Mouse (Mus musculus) limb, embryonic 12.5 days (tissue): Measurements from ENCODE around the gene Det1. TPM values are rescaled to one million over a fixed set of nuclear protein-coding genes. Genes with fewer than 3 reads are reported as not detected.

ENCODE experiments used
- ATAC-seq: fragments of 200-750 bp; cut with Nextera tagmentation; 2 replicates; pipeline ENCODE4 v1.8.0; 2017; ENCODE audit warnings: low read depth, moderate TSS enrichment; ENCODE audit not compliant: insufficient number of reproducible peaks, insufficient read depth, low FRiP score, low TSS enrichment
- H3K27ac ChIP-seq: fragments of 300-500 bp; sonication (generic); 2 replicates; pipeline ENCODE4 v1.5.1; 2016; ENCODE audit warnings: mild to moderate bottlenecking, moderate library complexity
- H3K27me3 ChIP-seq: fragments of 300-500 bp; sonication (generic); 2 replicates; pipeline ENCODE4 v1.6.1; 2016; ENCODE audit warnings: mild to moderate bottlenecking, moderate library complexity
- H3K36me3 ChIP-seq: fragments of 300-500 bp; sonication (generic); 2 replicates; pipeline ENCODE4 v1.6.1; 2016; ENCODE audit warnings: mild to moderate bottlenecking, moderate library complexity
- H3K4me1 ChIP-seq: fragments of 300-500 bp; sonication (generic); replicated peaks from 2 replicates; pipeline ENCODE4 v1.6.1; 2016
- H3K4me2 ChIP-seq: fragments of 300-500 bp; sonication (generic); 2 replicates; pipeline ENCODE4 v1.6.1; 2016; ENCODE audit warnings: mild to moderate bottlenecking, moderate library complexity
- H3K4me3 ChIP-seq: fragments of 300-500 bp; sonication (generic); replicated peaks from 2 replicates; pipeline ENCODE4 v1.5.1; 2016; ENCODE audit warnings: mild to moderate bottlenecking
- H3K9ac ChIP-seq: fragments of 300-500 bp; sonication (generic); replicated peaks from 2 replicates; pipeline ENCODE4 v1.6.1; 2016; ENCODE audit warnings: mild to moderate bottlenecking, moderate library complexity
- H3K9me3 ChIP-seq: fragments of 300-500 bp; sonication (generic); 2 replicates; pipeline ENCODE4 v1.6.1; 2016; ENCODE audit warnings: mild to moderate bottlenecking, moderate library complexity
- WGBS: fragments of 180-500 bp; shearing (Covaris S2); methylation state at CpG from one replicate; pipeline ENCODE4 v1.1.7; 2016; 5-methylcytosine and 5-hydroxymethylcytosine counted together
- polyA plus RNA-seq: library from polyadenylated mRNA; unstranded; fragments of >200 nt; fragmentation: Nextera tagmentation; extraction: Ambion mirVana; gene quantifications from 2 replicates; pipeline ENCODE4 v1.2.1, GENCODE M21; 2016

Gene Det1
- polyA plus RNA-seq, 1 experiment from 2014 or later, result 23.9 TPM

DNA sequence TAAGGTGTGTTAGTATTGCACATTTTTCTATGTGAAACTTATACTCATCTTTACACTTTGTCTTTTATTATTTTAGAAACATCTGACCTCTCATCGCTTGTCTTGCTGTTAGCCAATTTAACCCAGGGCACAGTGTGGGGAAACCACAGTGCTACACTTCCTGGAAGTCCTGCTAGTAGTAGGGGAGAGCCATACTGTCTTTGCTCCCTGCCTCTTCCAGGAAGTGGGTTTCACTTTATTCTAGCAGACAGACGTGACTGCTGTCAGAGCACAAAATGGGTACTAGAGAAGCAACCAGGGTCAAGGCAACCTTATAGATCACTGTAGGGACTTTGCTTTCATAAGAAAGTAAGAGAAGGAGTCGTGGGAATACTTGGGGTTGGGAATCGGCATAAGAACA lies 7.0 kb upstream of the Det1 start:
- Histone ChIP-seq H3K4me2 (no peak overlapping the region), H3K9ac (no peak overlapping the region), H3K27ac (no peak overlapping the region), H3K27me3 (peaks cover 4% of the 10 kb centered on the region; the same call in 1 of the 2 replicates), H3K36me3 (no peaks in the 10 kb centered on the region), H3K4me3 (no peak overlapping the region), H3K4me1 (no peaks in the 10 kb centered on the region), H3K9me3 (no peaks in the 10 kb centered on the region)
- no peak for ATAC-seq
- WGBS, result 76% methylated on average over 4 of the region's 4 CpGs

DNA sequence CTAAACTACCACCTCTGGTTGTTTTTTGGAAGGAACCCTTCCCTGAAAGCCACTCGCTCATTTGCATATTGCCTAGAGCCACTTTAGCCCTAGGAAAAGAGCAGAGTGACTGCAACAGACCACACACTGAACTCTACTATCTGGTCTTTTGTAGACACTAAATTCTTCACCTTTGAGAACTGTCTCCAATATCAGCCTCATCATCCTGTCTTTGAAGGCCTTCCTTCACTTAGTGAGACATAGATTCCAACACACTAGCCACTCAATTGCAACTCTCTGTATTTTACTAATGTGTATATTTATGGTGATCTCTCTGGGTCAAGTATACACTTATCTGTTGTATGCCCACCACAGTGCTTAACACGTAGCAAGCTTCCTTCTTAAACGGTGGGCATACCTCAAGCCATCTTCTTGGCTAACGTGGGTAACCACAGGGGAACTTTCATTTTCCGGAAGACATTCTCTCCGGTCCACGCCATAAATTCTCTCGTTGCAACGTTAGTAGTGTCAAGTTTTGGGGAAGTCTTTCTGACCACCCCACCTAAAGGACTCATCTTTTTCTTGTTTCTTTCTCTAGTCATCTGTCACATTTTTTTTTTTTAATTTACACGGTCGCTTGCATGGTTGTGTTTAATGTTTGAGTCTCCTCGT lies 872 bp downstream of the Det1 start:
- no peaks in the 10 kb centered on the region for H3K27me3 ChIP-seq
- no peaks in the 10 kb centered on the region for H3K9me3 ChIP-seq
- H3K4me2 ChIP-seq, result peak overlapping the region; percentile 64
- H3K27ac ChIP-seq, result peak overlapping the region; percentile 62; the same call in 1 of the 2 replicates
- H3K4me3 ChIP-seq, result peak overlapping the region; percentile 82
- 41% methylated on average over 12 of the region's 12 CpGs for WGBS
- H3K4me1 ChIP-seq, result peaks cover 6% of the 10 kb centered on the region; the same call in 1 of the 2 replicates
- ATAC-seq, result no peak
- H3K9ac ChIP-seq, result peak overlapping the region; percentile 79
- H3K36me3 ChIP-seq, result peaks cover 30% of the 10 kb centered on the region

DNA sequence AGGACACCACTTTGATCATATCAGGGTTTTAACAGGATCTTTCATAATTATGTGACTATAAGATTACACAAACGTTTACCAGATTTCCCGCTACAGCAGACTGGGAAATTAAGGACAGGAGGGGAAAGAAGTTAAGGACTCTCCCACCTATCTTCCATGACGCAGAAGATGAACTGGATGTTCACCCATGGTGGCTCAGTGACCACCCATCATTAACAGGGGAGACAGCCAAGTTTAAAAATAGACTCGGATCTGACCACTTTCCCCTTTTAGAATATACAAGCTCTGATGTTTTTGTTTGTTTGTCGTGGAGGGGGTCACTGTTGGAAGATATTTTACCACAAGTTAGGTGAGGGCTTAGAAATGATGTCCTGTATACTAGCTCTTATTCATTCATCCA lies 5.5 kb downstream of the Det1 start:
- Histone ChIP-seq H3K4me2 (no peak overlapping the region), H3K27me3 (no peaks in the 10 kb centered on the region), H3K4me3 (no peak overlapping the region), H3K9me3 (no peaks in the 10 kb centered on the region), H3K9ac (no peak overlapping the region), H3K4me1 (peaks cover 6% of the 10 kb centered on the region; the same call in 1 of the 2 replicates), H3K36me3 (peaks cover 67% of the 10 kb centered on the region), H3K27ac (no peak overlapping the region)
- 84% methylated on average over 5 of the region's 5 CpGs for WGBS
- no peak for ATAC-seq

DNA sequence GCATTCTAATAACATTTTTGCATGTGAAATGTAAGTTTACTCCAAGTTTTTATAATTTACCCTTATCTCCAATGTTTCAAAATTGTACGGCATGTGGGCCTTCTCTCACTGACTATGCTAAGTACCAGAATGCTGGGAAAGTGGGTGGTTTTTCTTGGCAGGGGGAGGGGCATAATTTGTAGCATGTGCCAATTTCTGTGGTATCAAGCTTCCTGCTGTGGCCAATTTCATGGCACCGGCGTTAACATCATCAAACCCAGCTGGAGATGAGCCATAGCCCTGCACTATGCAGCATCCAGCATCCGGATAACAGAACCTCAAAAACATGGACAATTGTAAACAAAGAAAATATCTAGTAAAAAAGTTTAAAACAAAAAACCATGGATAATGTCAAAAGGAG lies 9.8 kb downstream of the Det1 start:
- WGBS, result 67% methylated on average over 4 of the region's 4 CpGs
- no peak overlapping the region for H3K4me2 ChIP-seq
- H3K27me3 ChIP-seq, result no peaks in the 10 kb centered on the region
- no peak for ATAC-seq
- H3K4me1 ChIP-seq, result no peaks in the 10 kb centered on the region
- no peak overlapping the region for H3K27ac ChIP-seq
- no peaks in the 10 kb centered on the region for H3K9me3 ChIP-seq
- no peak overlapping the region for H3K4me3 ChIP-seq
- H3K9ac ChIP-seq, result no peak overlapping the region
- H3K36me3 ChIP-seq, result peaks cover 71% of the 10 kb centered on the region

DNA sequence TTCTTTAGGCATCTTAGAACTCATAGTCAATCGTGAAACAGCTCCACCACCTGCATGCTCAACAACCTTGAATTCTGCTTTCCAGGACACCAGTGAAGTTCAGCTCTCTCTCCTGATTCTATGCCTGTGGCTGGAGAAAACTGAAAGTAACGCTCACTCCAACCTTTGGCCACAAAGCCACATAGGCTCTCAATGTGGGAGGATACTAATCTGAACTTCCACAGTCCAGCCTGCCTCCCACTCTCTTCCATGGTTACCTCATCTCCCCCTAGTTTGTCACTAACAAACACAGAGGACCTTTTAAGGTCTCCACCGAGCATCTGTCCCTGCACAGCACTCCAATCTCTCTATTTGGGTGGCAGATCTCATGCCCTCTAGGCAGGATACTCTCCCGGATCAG lies 11.4 kb downstream of the Det1 start:
- ATAC-seq, result no peak
- Histone ChIP-seq H3K36me3 (peaks cover 58% of the 10 kb centered on the region), H3K27me3 (no peaks in the 10 kb centered on the region)

DNA sequence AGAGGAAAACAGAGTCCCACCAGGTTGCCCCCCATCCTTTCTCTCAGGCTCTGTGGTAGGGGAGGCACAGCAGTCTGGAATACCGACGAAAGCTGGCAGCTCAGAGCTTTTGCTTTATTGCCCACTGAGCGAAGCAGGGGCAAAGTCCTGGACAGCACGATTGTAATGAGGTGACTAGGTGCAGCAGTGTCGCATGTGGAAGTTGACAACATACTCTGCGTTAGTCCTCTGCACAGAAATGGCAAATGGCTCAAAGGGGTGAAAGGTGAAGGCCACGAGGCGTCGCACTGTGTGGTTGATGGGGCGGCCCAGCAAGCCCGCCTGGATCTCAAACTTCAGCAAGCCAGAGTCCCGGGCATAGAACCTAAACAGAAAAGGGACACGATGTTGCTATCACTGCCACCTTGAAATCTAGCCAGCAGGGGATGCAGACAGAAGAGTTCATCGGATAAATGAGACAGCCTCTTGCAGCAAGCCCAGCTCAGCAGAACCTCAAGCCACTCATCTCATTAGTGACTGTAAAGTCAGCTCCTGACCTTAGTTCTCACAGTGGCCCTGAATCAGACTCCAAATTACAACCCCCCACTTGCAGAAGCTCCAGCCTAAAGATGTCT lies 19.2 kb downstream of the Det1 start:
- H3K4me3 ChIP-seq, result no peak overlapping the region
- no peaks in the 10 kb centered on the region for H3K4me1 ChIP-seq
- ATAC-seq, result no peak
- no peak overlapping the region for H3K4me2 ChIP-seq
- H3K27me3 ChIP-seq, result no peaks in the 10 kb centered on the region
- peaks cover 71% of the 10 kb centered on the region for H3K36me3 ChIP-seq
- H3K27ac ChIP-seq, result no peak overlapping the region
- H3K9ac ChIP-seq, result no peak overlapping the region
- no peaks in the 10 kb centered on the region for H3K9me3 ChIP-seq
- 65% methylated on average over 14 of the region's 14 CpGs for WGBS

More for the DNA sequence above, 11.4 kb downstream of the Det1 start:
- no peak overlapping the region for H3K9ac ChIP-seq
- 78% methylated on average over 4 of the region's 4 CpGs for WGBS
- no peak overlapping the region for H3K4me2 ChIP-seq
- H3K4me1 ChIP-seq, result no peaks in the 10 kb centered on the region
- no peaks in the 10 kb centered on the region for H3K9me3 ChIP-seq
- no peak overlapping the region for H3K4me3 ChIP-seq
- no peak overlapping the region for H3K27ac ChIP-seq

DNA sequence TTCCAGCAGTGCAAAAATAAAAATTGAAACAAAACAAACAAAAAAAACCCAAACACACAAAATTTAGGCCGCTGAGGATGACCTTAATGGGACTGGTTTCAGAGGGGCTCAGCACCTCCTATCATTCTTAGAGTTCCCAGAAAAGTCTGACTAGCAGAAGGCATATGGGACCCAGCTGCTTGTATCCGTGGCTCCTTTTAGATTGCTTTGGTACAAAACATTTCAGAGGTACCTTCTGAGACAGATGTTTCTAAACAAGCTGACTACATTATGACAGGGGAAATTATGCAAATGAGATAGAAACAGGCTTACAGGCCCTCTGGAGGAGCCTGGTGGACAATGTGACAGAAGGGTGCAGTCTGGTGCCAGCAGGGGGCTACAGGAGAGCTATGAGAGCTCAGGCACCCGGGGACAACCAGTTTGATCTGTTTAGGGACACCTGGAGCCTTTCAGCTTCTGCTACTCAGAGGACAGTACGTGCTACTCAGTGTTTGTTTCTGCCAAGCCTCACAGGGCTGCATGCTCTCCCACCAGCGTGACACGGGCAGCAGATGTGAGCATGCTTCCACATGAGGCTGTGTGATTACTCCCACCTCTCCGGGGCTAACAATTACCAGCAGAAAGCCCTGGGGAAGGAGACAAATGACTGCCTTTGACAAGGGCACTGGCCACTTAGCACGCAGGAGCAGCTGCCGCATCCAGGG lies 20.2 kb downstream of the Det1 start:
- peaks cover 71% of the 10 kb centered on the region for H3K36me3 ChIP-seq
- no peak overlapping the region for H3K4me2 ChIP-seq
- WGBS, result 26% methylated on average over 9 of the region's 9 CpGs
- H3K4me1 ChIP-seq, result no peaks in the 10 kb centered on the region
- no peak for ATAC-seq
- H3K27ac ChIP-seq, result no peak overlapping the region
- H3K9me3 ChIP-seq, result no peaks in the 10 kb centered on the region
- 0 out of 2 replicates have a peak overlapping the region, but pooled peaks have one; percentile 8 for H3K9ac ChIP-seq
- H3K4me3 ChIP-seq, result no peak overlapping the region
- H3K27me3 ChIP-seq, result no peaks in the 10 kb centered on the region

DNA sequence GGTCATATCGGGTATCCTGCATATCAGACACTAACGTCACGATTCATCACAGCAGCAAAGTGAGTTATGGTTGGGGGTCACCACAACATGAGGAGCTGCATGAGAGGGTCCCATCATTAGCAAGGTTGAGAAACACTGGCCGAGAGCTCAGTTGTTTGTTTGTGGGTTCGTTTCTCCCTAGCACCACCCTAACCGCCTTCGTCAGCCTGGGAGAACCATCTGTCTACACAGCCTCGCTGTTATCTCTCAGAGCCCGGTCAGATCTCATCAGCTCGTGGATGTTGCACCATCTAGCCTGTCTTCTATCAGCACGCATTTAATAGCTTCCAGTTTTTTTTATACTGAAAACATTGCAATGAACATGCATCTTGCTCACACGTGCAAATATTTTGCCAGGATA lies 28.7 kb downstream of the Det1 start:
- no peak for ATAC-seq

DNA sequence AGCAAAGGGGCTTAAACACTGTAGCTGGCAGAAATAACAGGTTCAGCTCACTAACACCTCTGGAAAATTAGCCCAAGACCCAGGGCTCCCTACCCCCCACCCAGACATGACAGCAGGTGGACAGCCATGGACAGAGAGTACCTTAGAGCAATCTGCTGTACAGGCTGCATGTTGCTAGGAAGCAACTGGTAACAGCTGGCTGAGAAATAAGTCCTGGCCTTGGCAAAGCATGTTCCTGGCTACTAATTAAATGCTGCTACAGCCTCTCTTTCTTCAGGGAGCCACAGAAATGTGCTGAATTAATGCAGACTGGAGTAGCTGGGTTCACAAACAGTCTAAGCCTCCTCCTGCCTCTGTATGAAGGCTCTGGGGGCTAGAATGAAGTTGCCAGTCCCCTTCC lies 32.3 kb downstream of the Det1 start:
- Histone ChIP-seq H3K9ac (no peak overlapping the region), H3K9me3 (no peaks in the 10 kb centered on the region), H3K4me2 (no peak overlapping the region), H3K27ac (no peak overlapping the region), H3K4me3 (no peak overlapping the region), H3K4me1 (0 out of 2 replicates have a peak, but pooled peaks cover 4% of the 10 kb centered on the region), H3K27me3 (no peaks in the 10 kb centered on the region), H3K36me3 (no peaks in the 10 kb centered on the region)
- ATAC-seq, result no peak

More for the DNA sequence above, 28.7 kb downstream of the Det1 start:
- H3K27me3 ChIP-seq, result no peaks in the 10 kb centered on the region
- WGBS, result 86% methylated on average over 12 of the region's 12 CpGs
- no peak overlapping the region for H3K27ac ChIP-seq
- H3K36me3 ChIP-seq, result peaks cover 7% of the 10 kb centered on the region
- no peak overlapping the region for H3K4me3 ChIP-seq
- no peak overlapping the region for H3K9ac ChIP-seq
- H3K4me2 ChIP-seq, result no peak overlapping the region
- H3K9me3 ChIP-seq, result no peaks in the 10 kb centered on the region
- 0 out of 2 replicates have a peak, but pooled peaks cover 4% of the 10 kb centered on the region for H3K4me1 ChIP-seq

DNA sequence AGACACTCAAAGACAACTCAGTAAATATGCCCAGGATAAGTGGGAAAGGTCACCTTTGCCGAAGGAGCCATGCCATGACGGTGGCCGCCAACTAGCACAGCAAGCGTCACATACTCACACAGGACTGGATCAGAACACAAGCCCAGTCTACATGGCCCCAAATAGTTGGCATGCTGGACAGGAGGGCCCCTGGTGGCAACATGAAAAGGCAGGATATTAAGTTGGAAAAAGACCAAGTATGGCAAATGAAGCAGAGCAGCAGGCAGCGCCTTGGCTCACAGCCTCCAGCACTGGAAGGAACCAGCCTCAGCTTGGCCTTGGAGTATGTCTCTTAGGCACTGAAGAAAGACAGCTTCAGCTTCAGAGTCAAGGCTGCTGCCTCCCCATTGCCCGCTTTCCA lies 33.3 kb downstream of the Det1 start:
- Histone ChIP-seq H3K27me3 (no peaks in the 10 kb centered on the region), H3K9me3 (no peaks in the 10 kb centered on the region), H3K4me3 (no peak overlapping the region), H3K9ac (no peak overlapping the region), H3K27ac (no peak overlapping the region), H3K4me2 (no peak overlapping the region), H3K4me1 (0 out of 2 replicates have a peak, but pooled peaks cover 4% of the 10 kb centered on the region), H3K36me3 (no peaks in the 10 kb centered on the region)
- WGBS, result 84% methylated on average over 6 of the region's 6 CpGs
- ATAC-seq, result no peak

DNA sequence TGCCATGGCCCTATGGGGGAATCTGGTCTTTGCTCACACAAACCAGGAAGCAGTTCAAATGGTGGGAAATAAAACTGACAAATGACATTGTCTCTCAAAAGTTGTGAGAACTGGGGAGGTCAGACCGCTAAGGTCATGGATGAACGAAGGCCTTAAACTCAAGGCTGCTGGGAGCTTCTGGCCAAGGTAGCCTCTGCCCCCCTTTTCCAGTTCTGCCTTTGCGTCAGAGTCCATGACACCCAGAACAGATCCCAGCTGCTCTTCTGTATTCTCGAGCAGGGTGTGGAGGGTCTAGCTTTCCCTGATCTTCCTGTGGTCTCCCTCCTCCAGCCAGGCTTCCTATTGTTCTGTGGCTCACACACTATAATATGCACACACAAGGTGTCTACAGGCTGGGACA lies 39.9 kb downstream of the Det1 start:
- no peaks in the 10 kb centered on the region for H3K36me3 ChIP-seq
- H3K27ac ChIP-seq, result no peak overlapping the region
- no peak overlapping the region for H3K9ac ChIP-seq
- H3K9me3 ChIP-seq, result no peaks in the 10 kb centered on the region
- WGBS, result 85% methylated on average over 4 of the region's 4 CpGs
- no peak overlapping the region for H3K4me2 ChIP-seq
- no peak for ATAC-seq
- no peaks in the 10 kb centered on the region for H3K27me3 ChIP-seq
- H3K4me3 ChIP-seq, result no peak overlapping the region
- no peaks in the 10 kb centered on the region for H3K4me1 ChIP-seq
